Mouse (Mus musculus) lung, postnatal 0 days (tissue): ENCODE data around the gene Kif19a. TPM values are rescaled to one million over a fixed set of nuclear protein-coding genes. Genes with fewer than 3 reads are reported as not detected.

Experiments used
- ATAC-seq: fragments of 200-750 bp; cut with Nextera tagmentation; 2 replicates; pipeline ENCODE4 v1.8.0; 2017; ENCODE audit warnings: moderate library complexity
- DNase-seq: peaks from one replicate; pipeline ENCODE4 v3.0.0-alpha.2; 2016; ENCODE audit warnings: low spot score
- H3K27ac ChIP-seq: fragments of 300-500 bp; sonication (generic); 2 replicates; pipeline ENCODE4 v1.5.1; 2014; ENCODE audit warnings: antibody characterized with exemption, mild to moderate bottlenecking, low read length, mixed read lengths
- H3K27me3 ChIP-seq: fragments of 300-500 bp; sonication (generic); replicated peaks from 2 replicates; pipeline ENCODE4 v1.6.1; 2014; ENCODE audit warnings: low read length, mixed read lengths; ENCODE audit not compliant: insufficient read depth
- H3K36me3 ChIP-seq: fragments of 300-500 bp; sonication (generic); 2 replicates; pipeline ENCODE4 v1.6.1; 2014; ENCODE audit warnings: low read length, mixed read lengths; ENCODE audit not compliant: insufficient read depth
- H3K4me1 ChIP-seq: fragments of 300-500 bp; sonication (generic); 2 replicates; pipeline ENCODE4 v1.6.1; 2014; ENCODE audit warnings: antibody characterized with exemption, low read depth, low read length, mixed read lengths; ENCODE audit not compliant: insufficient read depth
- H3K4me2 ChIP-seq: fragments of 300-500 bp; sonication (generic); replicated peaks from 2 replicates; pipeline ENCODE4 v1.6.1; 2014; ENCODE audit warnings: low read depth, mild to moderate bottlenecking, low read length, moderate library complexity, mixed read lengths
- H3K4me3 ChIP-seq: fragments of 300-500 bp; sonication (generic); 2 replicates; pipeline ENCODE4 v1.5.1; 2014; ENCODE audit warnings: low read depth, low read length
- H3K9ac ChIP-seq: fragments of 300-500 bp; sonication (generic); replicated peaks from 2 replicates; pipeline ENCODE4 v1.6.1; 2014; ENCODE audit warnings: low read depth, mild to moderate bottlenecking
- H3K9me3 ChIP-seq: fragments of 300-500 bp; sonication (generic); 2 replicates; pipeline ENCODE4 v1.6.1; 2016; ENCODE audit warnings: low read length, mixed read lengths
- CTCF ChIP-seq: IDR thresholded peaks from 2 replicates; pipeline ENCODE4 v1.5.1; 2016; ENCODE audit warnings: antibody characterized with exemption, mild to moderate bottlenecking
- EP300 ChIP-seq: IDR thresholded peaks from 2 replicates; pipeline ENCODE4 v1.6.1; 2016; ENCODE audit warnings: antibody characterized with exemption, mild to moderate bottlenecking, control low read depth
- WGBS: fragments of 180-500 bp; shearing (Covaris S2); extraction: QIAGEN DNeasy Blood & Tissue Kit; methylation state at CpG from one replicate; pipeline ENCODE4 v1.1.7; 2014; 5-methylcytosine and 5-hydroxymethylcytosine counted together
- polyA plus RNA-seq: library from polyadenylated mRNA; unstranded; fragments of >200 nt; fragmentation: Nextera tagmentation; extraction: Ambion mirVana; gene quantifications from 2 replicates; pipeline ENCODE4 v1.2.1, GENCODE M21; 2015

Gene Kif19a
- polyA plus RNA-seq, 1 experiment from 2014 or later = 0.74 TPM

GRCm38 (mm10) chr11:114789061-114789714 lies 24.0 kb downstream of the Kif19a start:
- Histone ChIP-seq H3K4me1 (peaks cover 3% of the 10 kb centered on the region), H3K9ac (no peak overlapping the region), H3K27me3 (peaks cover 77% of the 10 kb centered on the region), H3K9me3 (no peaks in the 10 kb centered on the region), H3K4me2 (no peak overlapping the region), H3K27ac (no peak overlapping the region), H3K36me3 (no peaks in the 10 kb centered on the region), H3K4me3 (no peak overlapping the region)
- TF ChIP-seq EP300 (no peak), CTCF (peak; percentile 96)
- DNase-seq = peak; percentile 82
- peak; percentile 66 for ATAC-seq
- 8% methylated on average over 30 of the region's 30 CpGs for WGBS

DNA sequence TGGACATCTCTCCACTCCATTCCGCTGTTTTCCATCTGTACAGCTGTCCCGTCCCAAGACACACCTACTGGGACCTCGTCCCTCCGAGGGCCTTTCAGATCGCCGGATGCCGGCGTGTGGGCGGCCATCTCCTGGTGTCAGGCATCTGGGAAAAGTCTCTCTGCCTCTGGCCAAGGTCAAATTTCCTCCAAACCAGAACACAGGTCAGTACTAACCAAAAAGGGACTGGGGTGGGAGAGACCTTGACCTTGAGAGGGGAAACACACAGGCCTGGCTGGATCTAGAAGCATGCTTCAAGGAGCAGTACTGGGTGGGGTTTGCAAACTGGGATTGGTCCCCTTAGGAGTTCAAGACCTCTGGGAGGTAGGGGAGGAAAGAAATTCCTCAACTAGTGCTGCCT lies 24.5 kb downstream of the Kif19a start:
- no peak overlapping the region for H3K27ac ChIP-seq
- peaks cover 3% of the 10 kb centered on the region for H3K4me1 ChIP-seq
- TF ChIP-seq CTCF (no peak), EP300 (no peak)
- peaks cover 79% of the 10 kb centered on the region for H3K27me3 ChIP-seq
- ATAC-seq (no peak), DNase-seq (no peak)
- H3K36me3 ChIP-seq = no peaks in the 10 kb centered on the region
- WGBS = 55% methylated on average over 9 of the region's 9 CpGs
- H3K9ac ChIP-seq = no peak overlapping the region
- no peaks in the 10 kb centered on the region for H3K9me3 ChIP-seq
- no peak overlapping the region for H3K4me3 ChIP-seq
- no peak overlapping the region for H3K4me2 ChIP-seq

DNA sequence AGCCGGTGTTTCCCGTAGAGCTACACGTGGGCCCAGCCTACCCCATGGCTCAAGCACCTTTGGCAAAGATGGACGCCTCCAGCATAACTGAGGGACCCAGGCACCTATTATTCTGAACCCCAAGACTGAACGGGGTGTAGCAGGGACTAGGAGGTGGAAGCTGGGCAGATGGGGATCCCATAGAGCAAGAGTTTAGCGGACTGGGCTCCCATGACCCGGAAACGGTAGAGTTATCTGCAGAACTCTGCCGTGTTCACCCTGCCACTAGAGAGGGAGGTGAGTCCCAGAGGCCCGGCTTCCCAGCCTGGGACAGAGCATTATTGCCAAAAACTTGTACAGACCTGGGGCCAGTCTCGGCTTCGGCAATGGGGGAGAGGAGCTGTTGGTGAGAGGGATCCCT lies 25.0 kb downstream of the Kif19a start:
- Histone ChIP-seq H3K9ac (no peak overlapping the region), H3K4me2 (no peak overlapping the region), H3K27ac (no peak overlapping the region), H3K4me3 (no peak overlapping the region), H3K4me1 (peaks cover 3% of the 10 kb centered on the region), H3K9me3 (no peaks in the 10 kb centered on the region), H3K36me3 (no peaks in the 10 kb centered on the region), H3K27me3 (peaks cover 79% of the 10 kb centered on the region)
- WGBS = 52% methylated on average over 12 of the region's 12 CpGs
- no peak for TF ChIP-seq EP300
- DNase-seq (no peak), ATAC-seq (no peak)

DNA sequence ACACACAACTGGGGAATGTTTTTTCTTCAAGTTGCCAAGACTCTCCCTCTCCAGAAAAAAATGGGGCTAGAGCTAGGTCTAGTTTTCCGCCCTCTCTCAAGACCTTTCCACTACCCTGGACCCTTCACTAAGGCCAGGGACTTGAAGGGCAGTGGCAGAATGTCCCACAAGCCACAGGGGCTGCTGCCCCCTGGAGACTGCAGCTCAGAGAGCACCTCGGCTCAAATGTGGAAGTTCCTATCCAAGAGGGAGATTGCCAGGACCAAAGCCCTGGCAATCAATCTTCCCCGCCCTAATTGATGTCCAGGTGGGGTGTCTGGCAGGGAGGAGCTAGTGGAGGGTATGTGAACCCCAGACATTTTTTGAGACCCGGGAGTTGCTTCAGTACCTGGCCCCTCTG lies 25.7 kb downstream of the Kif19a start:
- Histone ChIP-seq H3K9ac (no peak overlapping the region), H3K4me1 (peaks cover 3% of the 10 kb centered on the region), H3K9me3 (no peaks in the 10 kb centered on the region), H3K36me3 (no peaks in the 10 kb centered on the region), H3K27me3 (peaks cover 75% of the 10 kb centered on the region), H3K27ac (no peak overlapping the region), H3K4me3 (no peak overlapping the region), H3K4me2 (no peak overlapping the region)
- whole genome bisulfite sequencing = 38% methylated on average over 4 of the region's 4 CpGs
- no peak for DNase-seq
- TF ChIP-seq CTCF (peak; percentile 39), EP300 (no peak)
- no peak for ATAC-seq

GRCm38 (mm10) chr11:114791351-114791889 lies 26.2 kb downstream of the Kif19a start:
- WGBS = 7% methylated on average over 50 of the region's 50 CpGs
- DNase-seq = no peak
- H3K4me3 ChIP-seq = peak overlapping the region; percentile 27
- no peak for ATAC-seq
- peaks cover under 1% of the 10 kb centered on the region for H3K4me1 ChIP-seq
- H3K9me3 ChIP-seq = no peaks in the 10 kb centered on the region
- H3K27ac ChIP-seq = no peak overlapping the region
- H3K9ac ChIP-seq = no peak overlapping the region
- H3K27me3 ChIP-seq = peaks cover 69% of the 10 kb centered on the region
- TF ChIP-seq EP300 (no peak), CTCF (no peak)
- peak overlapping the region; percentile 49 for H3K4me2 ChIP-seq
- H3K36me3 ChIP-seq = no peaks in the 10 kb centered on the region

- WGBS = under 1% methylated on average over 48 of the region's 59 CpGs
- Histone ChIP-seq H3K4me2 (peak overlapping the region; percentile 49), H3K27me3 (peaks cover 64% of the 10 kb centered on the region), H3K4me1 (no peaks in the 10 kb centered on the region; the same call in none of the 2 replicates), H3K36me3 (no peaks in the 10 kb centered on the region), H3K9ac (no peak overlapping the region), H3K4me3 (peak overlapping the region; percentile 27), H3K9me3 (no peaks in the 10 kb centered on the region), H3K27ac (no peak overlapping the region)
- no peak for TF ChIP-seq EP300
- no peak for TF ChIP-seq CTCF
- ATAC-seq (no peak), DNase-seq (no peak)
Observed at GRCm38 (mm10) chr11:114791891-114792411, 26.8 kb downstream of the Kif19a start.
